Mouse (Mus musculus) telencephalon, adult 2 months (tissue): ENCODE results near the gene Mfsd14a.

Source experiments
- DNase-seq: peaks from one replicate; pipeline ENCODE4 v3.0.0-alpha.2; 2011; ENCODE audit warnings: low read depth, low spot score

The Mfsd14a gene

GRCm38 (mm10) chr3:116653278-116653945 lies 9.1 kb downstream of the Mfsd14a start:
- DNase-seq: no peak

GRCm38 (mm10) chr3:116652033-116652446 lies 10.4 kb downstream of the Mfsd14a start:
- DNase-seq: peak; percentile 33

GRCm38 (mm10) chr3:116650698-116651097 lies 11.8 kb downstream of the Mfsd14a start:
- DNase-seq: no peak

- no peak for DNase-seq
Observed at GRCm38 (mm10) chr3:116648805-116649204, 13.7 kb downstream of the Mfsd14a start.

- no peak for DNase-seq
Observed at GRCm38 (mm10) chr3:116646387-116646786, 16.1 kb downstream of the Mfsd14a start.

GRCm38 (mm10) chr3:116642373-116642772 lies 20.1 kb downstream of the Mfsd14a start:
- no peak for DNase-seq

GRCm38 (mm10) chr3:116641811-116642371 lies 20.6 kb downstream of the Mfsd14a start:
- no peak for DNase-seq

GRCm38 (mm10) chr3:116640024-116640423 lies 22.5 kb downstream of the Mfsd14a start:
- DNase-seq: no peak

GRCm38 (mm10) chr3:116638572-116638971 lies 23.9 kb downstream of the Mfsd14a start:
- DNase-seq: no peak

GRCm38 (mm10) chr3:116637693-116638476 lies 24.6 kb downstream of the Mfsd14a start:
- no peak for DNase-seq

- no peak for DNase-seq
Observed at GRCm38 (mm10) chr3:116635799-116636198, 26.7 kb downstream of the Mfsd14a start.

GRCm38 (mm10) chr3:116634853-116635252 lies 27.6 kb downstream of the Mfsd14a start:
- no peak for DNase-seq

GRCm38 (mm10) chr3:116634091-116634490 lies 28.4 kb downstream of the Mfsd14a start:
- no peak for DNase-seq

GRCm38 (mm10) chr3:116632971-116633370 lies 29.5 kb downstream of the Mfsd14a start:
- DNase-seq: no peak

- DNase-seq: no peak
Observed at GRCm38 (mm10) chr3:116631459-116631858, 31.0 kb downstream of the Mfsd14a start.

GRCm38 (mm10) chr3:116622641-116623040 lies 39.8 kb downstream of the Mfsd14a start:
- DNase-seq: no peak

GRCm38 (mm10) chr3:116620636-116621370 lies 41.7 kb downstream of the Mfsd14a start:
- DNase-seq: no peak

- no peak for DNase-seq
Observed at GRCm38 (mm10) chr3:116618855-116619254, 43.6 kb downstream of the Mfsd14a start.

GRCm38 (mm10) chr3:116615318-116616068 lies 47.0 kb downstream of the Mfsd14a start:
- no peak for DNase-seq

- peak; percentile 35 for DNase-seq
Observed at GRCm38 (mm10) chr3:116614295-116614892, 48.1 kb downstream of the Mfsd14a start, which contains the start of gene Trmt13. Gene Trmt13 (minus strand): TSS chr3:116614587.

- peak; percentile 24 for DNase-seq
Observed at GRCm38 (mm10) chr3:116604570-116604969, 57.9 kb downstream of the Mfsd14a start.
